Mouse (Mus musculus) spleen, adult 12 weeks (tissue): ENCODE results near the gene Adam15.

Experiments used
- DNase-seq: peaks from one replicate; pipeline ENCODE4 v3.0.0; 2022; ENCODE audit warnings: low spot score

The Adam15 gene

DNA sequence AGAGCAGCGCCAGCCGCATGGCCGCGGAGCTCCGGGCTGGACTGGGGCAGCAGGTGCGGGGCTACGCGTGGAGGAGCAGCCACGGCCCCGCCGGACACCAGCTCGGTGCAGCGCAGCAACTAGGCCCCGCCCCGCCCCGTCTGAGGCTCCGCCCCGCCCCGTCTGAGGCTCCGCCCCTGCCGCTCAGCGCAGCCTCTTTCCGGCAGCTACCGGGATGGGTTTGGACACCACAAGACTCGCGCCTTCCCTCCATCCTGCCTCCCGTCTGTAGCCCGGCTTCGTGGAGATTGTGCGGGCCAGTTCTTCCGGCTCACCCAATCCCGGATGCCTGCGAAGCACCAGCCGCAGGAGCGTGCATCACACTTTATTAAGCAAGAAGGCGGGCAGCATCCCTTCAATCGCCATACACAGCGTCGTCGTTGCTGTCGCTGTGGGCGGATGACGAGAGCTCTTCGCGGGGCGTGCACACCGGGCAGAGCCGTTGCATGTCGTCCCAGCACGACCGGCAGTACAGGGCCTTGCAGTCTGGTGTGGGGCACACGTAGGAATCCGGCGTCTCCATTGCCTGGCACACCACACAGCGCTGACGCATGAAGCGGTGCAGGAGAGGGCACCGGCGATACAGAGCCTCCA, at the start of gene Adam15:
Gene Adam15 (minus strand): TSS at position 128 of the 633 bp plus-strand sequence.
- DNase-seq: peak; percentile 72

GRCm38 (mm10) chr3:89396654-89397005, 46.8 kb upstream of the Adam15 start:
- no peak for DNase-seq

- DNase-seq: peak; percentile 55
These were observed 46.2 kb upstream of the Adam15 start for GRCm38 (mm10) chr3:89395806-89396653.

DNA sequence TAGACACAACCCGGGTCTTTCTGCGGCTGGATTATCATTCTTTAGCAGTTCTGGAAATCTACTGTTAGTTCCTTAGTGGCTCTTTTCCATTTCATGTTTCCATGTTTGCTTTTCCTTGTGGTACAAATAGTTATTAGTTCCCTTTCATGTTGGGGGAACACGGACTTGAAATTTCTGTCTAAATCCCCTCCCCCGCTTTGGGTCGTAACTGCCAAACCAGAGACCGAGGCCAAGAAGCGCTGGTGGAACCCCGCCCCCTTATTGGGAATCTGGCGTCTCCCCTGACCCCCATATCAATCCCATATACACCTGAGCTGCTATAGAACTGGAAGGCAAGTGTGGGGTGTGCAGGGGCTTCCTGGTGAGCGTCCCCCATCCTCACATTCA, 45.6 kb upstream of the Adam15 start:
- no peak for DNase-seq

DNA sequence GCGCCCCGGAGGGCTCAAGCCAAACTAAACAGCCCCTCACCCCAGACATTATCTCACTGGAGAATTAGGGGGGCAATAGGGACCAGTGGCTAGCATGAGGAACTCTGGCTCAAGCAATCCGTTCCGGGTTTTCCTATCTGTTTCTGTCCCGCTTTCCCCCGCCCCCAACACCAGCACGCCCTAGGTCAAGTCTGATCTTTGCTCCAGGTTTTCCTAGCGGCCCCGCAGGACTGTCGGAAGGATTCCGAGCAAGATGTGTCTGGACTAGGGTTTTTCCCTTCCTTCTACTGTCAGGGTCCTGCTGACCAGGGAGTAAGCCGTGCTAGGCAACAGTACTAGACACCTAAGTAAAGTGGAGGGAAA, 45.1 kb upstream of the Adam15 start:
- DNase-seq: peak; percentile 54

GRCm38 (mm10) chr3:89394006-89394893, 44.5 kb upstream of the Adam15 start, which contains the start of gene Zbtb7b:
Zbtb7b (minus strand) TSS chr3:89394776.
- peak; percentile 46 for DNase-seq

- peak; percentile 93 for DNase-seq
These were observed 43.8 kb upstream of the Adam15 start for GRCm38 (mm10) chr3:89393605-89394004.

DNA sequence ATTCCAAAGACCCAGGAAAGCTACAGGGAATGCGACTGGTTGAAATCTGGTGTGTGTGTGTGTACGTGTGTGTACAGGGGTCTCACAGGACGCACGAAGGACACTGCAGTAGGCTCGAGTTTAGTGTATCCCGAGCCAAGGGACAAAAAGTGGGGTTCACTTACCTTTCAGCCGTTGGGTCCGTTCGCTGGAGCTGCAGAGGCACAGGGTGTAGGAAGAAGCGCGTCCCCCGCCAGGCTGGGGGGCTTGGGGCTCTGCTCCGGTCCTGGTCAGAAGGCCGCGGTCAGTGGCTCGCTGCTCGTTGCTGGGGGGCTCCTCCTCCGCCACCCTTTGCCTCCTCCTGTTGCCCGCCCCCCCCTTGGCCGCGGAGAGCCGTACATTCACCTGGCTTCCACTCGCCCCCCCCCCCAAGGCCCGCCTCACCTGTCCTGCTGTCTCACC, 43.1 kb upstream of the Adam15 start:
- DNase-seq: no peak

GRCm38 (mm10) chr3:89391663-89392511, 42.1 kb upstream of the Adam15 start:
- DNase-seq: no peak

GRCm38 (mm10) chr3:89390699-89391662, 41.2 kb upstream of the Adam15 start:
- no peak for DNase-seq

GRCm38 (mm10) chr3:89390111-89390515, 40.3 kb upstream of the Adam15 start:
- DNase-seq: no peak

- DNase-seq: no peak
These were observed 39.3 kb upstream of the Adam15 start for GRCm38 (mm10) chr3:89388901-89389740.

DNA sequence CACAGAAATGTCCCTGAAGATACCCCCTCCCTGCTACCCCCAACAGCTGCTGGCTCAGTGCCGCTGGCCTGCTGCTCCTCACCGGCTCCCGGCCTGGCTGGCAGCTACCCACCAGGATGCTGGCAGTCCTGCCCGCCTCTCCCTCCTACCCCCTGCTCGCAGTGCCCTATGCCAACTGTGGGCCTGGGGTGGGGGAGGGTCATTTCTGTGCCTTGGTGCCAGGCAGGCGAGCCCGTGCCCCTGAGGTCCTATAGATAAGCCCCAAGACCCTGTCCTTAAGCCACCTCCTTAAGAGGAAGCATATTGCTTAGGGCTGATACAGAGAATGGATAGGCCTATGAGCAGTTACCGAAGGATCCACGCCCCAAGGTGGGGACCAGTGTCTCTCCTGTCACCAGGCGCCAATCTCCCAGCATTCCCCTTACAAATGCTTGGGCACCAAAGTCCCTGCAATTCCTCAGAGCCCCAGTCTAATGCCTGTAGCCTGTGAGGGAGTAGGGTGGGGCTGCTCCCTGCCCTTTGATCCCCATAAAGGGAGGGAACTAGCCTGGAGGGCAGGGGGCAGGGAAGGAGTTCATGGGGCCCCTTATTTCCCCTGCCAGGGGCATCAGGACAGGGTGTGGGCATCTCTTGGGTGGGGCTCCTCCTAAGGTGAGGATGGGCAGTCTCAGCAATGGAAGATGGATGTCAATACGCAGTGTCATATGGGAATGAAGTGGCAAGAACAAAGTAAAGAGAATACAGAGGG, 38.5 kb upstream of the Adam15 start:
- no peak for DNase-seq

DNA sequence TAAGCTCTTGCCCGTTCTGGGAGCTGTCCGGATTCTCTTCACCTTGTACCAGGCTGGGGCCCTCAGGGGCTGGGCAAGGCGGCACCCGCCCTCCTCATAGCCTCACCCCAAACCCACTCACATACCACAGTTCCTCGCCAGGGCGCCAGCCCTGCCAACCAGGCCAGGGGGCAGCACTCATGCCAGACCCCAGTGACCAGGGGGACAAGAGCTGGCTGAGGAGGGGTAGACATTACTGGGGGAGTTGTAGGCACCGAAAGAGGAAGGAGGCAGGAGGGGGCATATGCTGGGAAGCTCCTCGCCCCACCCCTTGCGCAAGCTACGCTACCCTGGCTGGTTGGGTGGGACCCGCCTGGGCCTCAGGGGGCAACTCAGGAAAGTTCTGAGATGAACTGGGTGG, 37.8 kb upstream of the Adam15 start:
- DNase-seq: no peak

DNA sequence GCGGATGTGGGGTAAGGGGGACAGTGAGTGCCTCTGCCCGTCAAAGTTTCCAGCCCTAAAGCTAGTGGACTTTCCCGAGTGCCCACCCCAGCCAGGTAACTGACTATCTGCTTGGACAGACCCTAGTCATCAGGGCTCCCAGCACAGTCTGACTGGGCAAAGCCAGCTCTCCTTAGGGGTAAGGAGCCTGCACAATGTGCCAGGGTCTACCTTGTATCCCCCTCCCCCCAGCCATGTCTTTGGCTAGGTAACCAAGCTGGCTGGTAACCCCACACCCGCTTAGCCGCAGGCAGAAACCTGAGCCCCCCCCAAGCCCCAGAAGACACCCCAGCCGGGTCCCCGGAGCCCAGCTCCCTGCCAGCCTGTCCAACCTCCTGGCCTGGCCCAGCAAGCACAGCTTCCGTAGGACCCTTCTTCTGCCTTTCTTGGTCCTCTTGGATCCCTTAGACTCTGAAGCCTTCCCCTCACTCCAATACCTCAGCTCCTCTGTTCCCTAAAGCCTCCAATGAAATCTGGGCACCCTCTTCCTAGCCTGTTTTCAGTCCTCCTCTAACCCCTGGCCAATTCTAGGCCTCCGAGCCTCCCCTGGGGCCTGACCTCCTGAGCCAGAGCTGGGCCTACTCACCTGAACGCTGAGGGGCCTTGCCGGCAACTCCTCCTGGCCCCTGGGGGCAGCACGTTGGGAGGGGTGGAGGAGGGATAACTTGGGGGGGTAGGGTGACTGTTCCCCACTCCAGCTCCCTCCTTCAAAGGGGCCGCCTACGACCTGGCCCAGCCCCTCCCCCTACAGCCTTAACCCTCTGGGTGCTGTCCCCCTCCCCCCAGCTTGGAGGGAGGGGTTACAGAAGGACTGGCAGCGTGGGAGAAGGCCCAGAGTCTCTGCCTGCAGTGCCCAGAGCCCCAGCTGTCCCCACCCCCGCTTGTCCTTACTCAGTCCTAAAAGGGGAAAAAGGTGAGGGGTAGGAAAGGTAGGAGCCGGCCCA, 36.9 kb upstream of the Adam15 start:
- no peak for DNase-seq

DNA sequence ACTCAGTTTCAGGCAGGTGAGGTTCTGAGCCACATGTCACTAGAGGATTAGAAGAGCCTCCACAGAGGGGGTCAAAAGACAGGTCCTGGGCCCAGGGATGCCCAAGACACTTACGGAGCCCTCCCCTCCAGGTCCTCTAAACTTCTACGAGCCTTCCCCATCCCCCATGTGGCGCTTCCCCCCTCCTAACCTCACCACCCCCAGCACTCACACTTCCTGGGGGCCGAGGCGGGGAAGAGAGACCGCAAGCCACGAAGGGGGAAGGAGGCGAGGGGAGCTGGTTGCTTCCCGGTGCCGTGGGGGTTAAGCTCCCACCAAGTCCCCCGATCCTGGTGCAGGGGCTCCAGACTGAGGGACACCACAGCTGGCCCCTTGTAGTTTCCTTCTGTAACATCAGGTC, 35.7 kb upstream of the Adam15 start:
- DNase-seq: no peak

DNA sequence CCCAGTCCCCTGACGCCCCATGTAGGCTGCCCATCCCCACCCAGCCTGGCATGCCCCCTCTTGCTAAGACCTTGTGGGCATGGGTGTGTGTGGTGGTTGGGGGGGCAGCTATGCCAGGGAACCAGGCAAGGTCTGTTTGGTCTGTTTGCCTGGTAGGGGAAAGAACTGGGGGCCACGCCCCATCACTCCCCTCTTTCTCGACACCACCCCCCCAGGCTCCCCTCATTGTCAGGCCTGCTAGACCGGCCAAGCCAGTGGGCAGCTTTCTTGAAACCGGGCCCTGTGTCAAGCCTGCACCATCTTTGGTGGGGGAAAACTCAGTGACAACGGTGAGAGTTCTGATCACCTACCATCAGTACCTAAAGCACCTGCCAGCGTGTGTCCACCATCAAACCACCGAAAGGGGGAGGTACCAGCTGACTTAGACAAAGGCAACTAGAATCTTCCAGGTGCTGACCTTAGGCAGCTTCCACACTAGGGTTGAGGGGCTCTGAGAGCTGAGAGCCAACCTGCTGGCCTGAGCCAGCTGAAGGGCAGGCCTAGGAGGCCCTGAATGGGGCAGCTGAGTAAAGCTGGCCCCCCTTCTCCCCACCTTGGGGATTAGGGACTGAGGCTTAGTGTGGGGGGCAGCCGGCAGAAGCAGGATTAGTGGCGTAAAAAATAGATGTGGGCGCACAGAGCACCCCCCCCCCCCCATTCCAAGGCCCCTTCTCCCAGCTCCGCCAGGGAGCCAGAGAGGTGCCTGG, 34.7 kb upstream of the Adam15 start:
- no peak for DNase-seq
